Mouse (Mus musculus): Measurements from ENCODE around the gene Mycl. TPM values are rescaled to one million over a fixed set of nuclear protein-coding genes. Genes with fewer than 3 reads are reported as not detected.
A peak's percentile ranks its signal among the peaks of the same experiment; 100 is the strongest.

Gene Mycl
- total RNA-seq, 2 experiments from 2014 or later = 0.13 to 0.42 TPM

GRCm38 (mm10) chr4:123035636-123036035 lies 40.2 kb downstream of the Mycl start:
- DNase-seq = no peak
- TF ChIP-seq CTCF (IDR thresholded peaks at IDR 0.05) = no peak
- Histone ChIP-seq H3K4me3 (no peak overlapping the region), H3K27ac (no peak overlapping the region)
- intact Hi-C loops (cut with DNase I) = no loop called here

DNA sequence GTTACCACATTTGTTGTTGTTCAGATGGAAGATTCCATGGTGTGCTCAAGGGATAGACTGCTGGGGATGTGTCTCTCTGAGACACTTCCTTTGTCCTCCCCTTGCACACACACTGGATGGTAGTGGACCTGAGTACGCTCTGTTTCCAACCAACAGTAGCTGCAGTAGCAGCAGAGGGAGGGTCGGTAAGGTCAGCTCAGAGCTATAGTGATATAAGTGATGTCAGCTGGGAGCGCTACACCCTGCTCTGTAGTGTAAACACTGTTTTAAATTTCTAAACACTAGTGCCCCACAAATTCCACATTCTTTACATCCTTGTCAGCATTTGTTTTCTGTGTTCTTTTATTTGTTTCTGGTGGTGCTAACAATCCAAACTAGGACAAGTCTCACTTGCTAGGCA lies 41.3 kb downstream of the Mycl start:
- no peak for TF ChIP-seq CTCF (IDR thresholded peaks at IDR 0.05)
- Histone ChIP-seq H3K27ac (no peak overlapping the region), H3K4me3 (no peak overlapping the region)
- intact Hi-C loops (cut with DNase I) = no loop called here
- DNase-seq = no peak

- Histone ChIP-seq H3K4me3 (no peak overlapping the region), H3K27ac (no peak overlapping the region)
- no peak for TF ChIP-seq CTCF (IDR thresholded peaks at IDR 0.05)
- no peak for DNase-seq
- intact Hi-C loops (cut with DNase I) = no loop called here
These were observed 45.7 kb downstream of the Mycl start for GRCm38 (mm10) chr4:123041131-123041530.

DNA sequence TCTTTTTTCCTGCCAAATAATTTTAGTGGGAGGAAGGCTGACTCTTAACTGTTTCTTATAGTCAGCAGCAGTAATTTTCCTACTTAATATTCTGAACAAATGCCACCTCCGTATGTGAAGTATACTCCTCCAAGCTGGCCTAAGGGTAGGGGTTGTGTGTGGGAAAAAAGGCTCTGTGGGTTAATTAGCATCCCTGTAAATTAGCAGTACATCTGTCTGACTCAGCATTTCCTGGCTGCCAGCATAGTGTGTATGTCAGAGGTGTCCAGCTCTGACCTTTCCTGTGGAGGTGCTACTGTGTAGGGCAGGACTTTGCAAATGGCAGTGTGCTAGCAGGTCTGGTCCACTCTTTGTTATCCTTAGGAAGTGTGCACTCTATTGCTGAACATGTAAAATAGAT lies 48.4 kb downstream of the Mycl start:
- intact Hi-C loops (cut with DNase I) = no loop called here
- no peak for DNase-seq
- TF ChIP-seq CTCF (IDR thresholded peaks at IDR 0.05) = no peak

GRCm38 (mm10) chr4:123044842-123045241 lies 49.4 kb downstream of the Mycl start:
- Histone ChIP-seq H3K27ac (no peak overlapping the region), H3K4me3 (no peak overlapping the region)
- DNase-seq = no peak
- intact Hi-C loops (cut with DNase I) = no loop called here
- TF ChIP-seq CTCF (IDR thresholded peaks at IDR 0.05) = no peak

More for the DNA sequence above, 48.4 kb downstream of the Mycl start:
- no peak overlapping the region for H3K4me3 ChIP-seq
- H3K27ac ChIP-seq = no peak overlapping the region

GRCm38 (mm10) chr4:123046300-123046699 lies 50.8 kb downstream of the Mycl start:
- no peak overlapping the region for H3K4me3 ChIP-seq
- no peak for TF ChIP-seq CTCF (IDR thresholded peaks at IDR 0.05)
- intact Hi-C loops (cut with DNase I) = no loop called here
- no peak for DNase-seq
- no peak overlapping the region for H3K27ac ChIP-seq

DNA sequence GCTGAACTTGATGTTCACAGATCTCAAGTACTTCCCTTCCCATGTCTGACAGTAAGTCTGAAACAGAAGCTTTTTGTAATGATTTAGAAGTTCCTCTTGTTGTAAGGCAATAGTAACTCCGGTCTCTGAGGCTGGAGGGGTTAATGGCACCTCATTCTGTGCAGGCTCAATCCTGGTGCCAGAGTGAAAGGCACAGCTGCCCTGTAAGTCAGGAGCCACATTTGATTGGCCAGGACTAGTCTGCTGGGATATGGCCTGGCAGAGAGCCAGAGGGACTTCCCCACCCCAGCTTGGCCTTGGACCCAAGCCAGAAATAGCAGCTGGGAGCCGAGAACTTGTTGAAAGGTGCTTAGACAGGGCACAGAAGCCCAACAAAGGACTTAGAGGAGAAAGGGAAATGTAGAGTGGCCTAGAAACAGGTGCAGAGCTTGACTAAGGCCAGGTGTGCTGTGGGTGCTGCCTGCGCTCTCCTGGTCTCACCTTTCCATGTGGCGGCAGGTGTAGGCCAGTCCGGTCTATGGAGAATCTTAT lies 55.3 kb downstream of the Mycl start:
- H3K27ac ChIP-seq = no peak overlapping the region
- H3K4me3 ChIP-seq = no peak overlapping the region
- intact Hi-C loops (cut with DNase I) = no loop called here
- TF ChIP-seq CTCF (IDR thresholded peaks at IDR 0.05) = no peak
- peak; percentile 83 for DNase-seq

Other genes starting within 250 kb of the Mycl start
- 10 to 100 TPM in 1 of 2 experiments, 1 to 10 TPM in 1; 9.1 to 13.6 TPM for gene Ppt1, start 159.4 kb upstream of the Mycl start, total RNA-seq (2021)
- 10 to 100 TPM; 17.4 to 25.5 TPM for gene Cap1, start 109.6 kb upstream of the Mycl start, total RNA-seq (2021)
- gene Mfsd2a, start 34.5 kb upstream of the Mycl start, total RNA-seq (2021) = under 1 TPM in 1 of 2 experiments, not detected in 1; 0.10 TPM
- 1 to 10 TPM; 6.0 to 7.2 TPM for gene Trit1, start 20.9 kb downstream of the Mycl start, total RNA-seq (2021)
- not detected for gene Bmp8b, start 109.5 kb downstream of the Mycl start, total RNA-seq (2021)
- gene Oxct2b, start 120.6 kb downstream of the Mycl start, total RNA-seq (2021) = not detected
- 10 to 100 TPM; 21.3 to 21.4 TPM for gene Ppie, start 144.3 kb downstream of the Mycl start, total RNA-seq (2021)
- under 1 TPM in 1 of 2 experiments, not detected in 1; 0.08 TPM for gene Hpcal4, start 187.6 kb downstream of the Mycl start, total RNA-seq (2021)
- 10 to 100 TPM; 38.8 to 53.4 TPM for gene Nt5c1a, start 205.9 kb downstream of the Mycl start, total RNA-seq (2021)
- gene Heyl, start 237.9 kb downstream of the Mycl start, total RNA-seq (2021) = 1 to 10 TPM; 5.1 to 6.4 TPM